Mouse (Mus musculus) B cell, adult 2 months (primary cell): ENCODE results near the gene Pjvk.
"Not testable (repeated sequence)": the region's sequence is repeated elsewhere in the genome, so short reads cannot be mapped to it uniquely, and the experiment has no call there.

ENCODE experiments used
- DNase-seq, 2 experiments: peaks; one replicate each; pipeline ENCODE4 v3.0.0; 2022

Gene Pjvk

DNA sequence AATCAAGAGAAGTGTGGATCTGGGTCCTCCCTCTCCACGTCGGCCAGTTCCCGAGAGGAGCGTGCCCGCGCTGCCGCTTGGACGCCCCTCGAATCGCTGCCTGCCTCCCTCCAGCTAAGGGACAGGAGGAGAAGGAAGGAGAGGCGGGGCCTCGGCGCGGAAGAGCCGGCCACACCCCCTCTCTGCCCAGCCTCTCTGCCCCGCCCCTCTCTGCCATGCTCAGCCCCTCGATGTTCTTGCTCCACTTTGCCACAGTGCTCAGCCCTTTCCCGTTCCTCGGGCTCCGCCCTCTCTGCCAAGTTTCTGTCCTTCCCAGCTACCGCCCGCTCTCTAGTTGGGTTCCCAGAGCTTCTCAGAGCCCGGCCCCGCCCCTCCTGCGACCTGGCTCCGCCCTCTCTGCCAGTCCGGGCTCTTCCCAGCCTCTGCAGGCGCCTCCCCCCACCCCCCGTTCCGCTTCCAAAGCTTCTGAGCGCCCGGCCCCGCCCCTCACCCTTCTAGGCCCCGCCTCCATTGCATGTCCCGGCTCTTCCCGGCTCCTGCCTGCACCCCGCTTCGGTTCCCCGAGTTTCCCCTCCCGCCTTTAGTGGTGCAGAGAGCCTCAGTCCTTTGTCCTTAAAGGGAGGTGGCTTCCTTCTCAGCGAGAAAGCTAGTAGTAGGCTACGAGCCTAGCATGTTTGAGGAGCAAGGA is at the start of gene Pjvk, which contains the start of gene Prkra:
TSS of gene Pjvk (plus strand) at position 594 of the 688 bp plus-strand sequence.
TSS of gene Prkra (minus strand) at position 133 of the 688 bp plus-strand sequence.
- peak; percentile 78 to 82 for DNase-seq

DNA sequence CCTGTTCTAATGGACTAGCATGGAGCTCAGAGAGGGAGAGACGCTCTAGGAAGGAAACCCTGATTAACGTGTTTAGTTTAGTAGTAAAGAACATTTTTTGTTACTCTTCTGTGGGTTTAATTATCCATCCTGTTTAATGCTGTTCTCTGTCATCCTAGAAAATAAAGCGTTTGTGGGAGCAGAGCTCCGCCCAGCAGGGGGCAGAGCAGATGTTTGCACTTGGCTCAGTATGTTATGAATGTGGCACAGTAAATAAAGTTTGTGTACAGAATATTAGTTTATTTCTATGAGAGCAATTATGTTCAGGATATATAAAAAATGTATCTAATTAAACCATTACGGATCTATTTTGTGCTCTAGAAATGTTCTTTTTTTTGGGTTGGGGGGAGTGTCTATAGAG is 49.1 kb upstream of the Pjvk start:
- DNase-seq = no peak

DNA sequence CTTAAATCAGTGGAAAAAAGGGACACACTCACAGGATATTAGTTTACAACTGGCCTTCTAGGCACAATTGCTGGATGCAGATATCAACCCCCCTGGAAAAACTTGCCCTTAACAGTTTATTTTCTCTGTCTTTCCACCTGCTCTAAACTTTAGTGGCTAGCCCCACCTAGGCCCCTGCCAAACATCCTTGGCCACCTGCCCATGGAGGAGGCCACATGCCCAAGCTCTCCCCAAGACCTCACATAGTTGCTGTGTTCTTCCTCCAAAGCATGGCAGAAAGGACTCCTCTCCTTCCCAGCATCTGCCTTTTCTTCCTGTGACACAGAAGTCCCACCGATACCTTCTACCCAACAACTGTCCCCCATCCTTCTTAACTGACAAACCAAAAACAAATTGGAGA is 46.0 kb upstream of the Pjvk start:
- no peak for DNase-seq

DNA sequence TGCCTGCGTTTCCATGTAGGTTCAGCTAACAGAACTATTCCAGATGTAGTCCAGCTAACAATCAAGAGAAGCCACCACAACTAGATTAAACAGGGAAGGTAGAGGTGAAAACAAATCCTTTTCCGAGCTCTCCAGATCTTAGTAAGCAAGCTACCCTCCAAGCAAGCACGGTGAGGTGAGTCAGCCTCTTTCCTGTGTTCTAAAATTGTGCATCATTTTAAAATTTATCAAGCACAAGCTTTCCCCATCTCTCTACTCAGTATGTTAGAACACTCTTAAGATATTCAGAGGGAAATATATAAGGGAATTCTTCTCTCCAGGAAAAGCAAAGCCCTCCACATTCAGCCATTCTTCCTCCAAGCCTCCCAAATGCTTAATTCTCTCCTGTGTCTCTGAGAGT is 41.6 kb upstream of the Pjvk start:
- DNase-seq = no peak

DNA sequence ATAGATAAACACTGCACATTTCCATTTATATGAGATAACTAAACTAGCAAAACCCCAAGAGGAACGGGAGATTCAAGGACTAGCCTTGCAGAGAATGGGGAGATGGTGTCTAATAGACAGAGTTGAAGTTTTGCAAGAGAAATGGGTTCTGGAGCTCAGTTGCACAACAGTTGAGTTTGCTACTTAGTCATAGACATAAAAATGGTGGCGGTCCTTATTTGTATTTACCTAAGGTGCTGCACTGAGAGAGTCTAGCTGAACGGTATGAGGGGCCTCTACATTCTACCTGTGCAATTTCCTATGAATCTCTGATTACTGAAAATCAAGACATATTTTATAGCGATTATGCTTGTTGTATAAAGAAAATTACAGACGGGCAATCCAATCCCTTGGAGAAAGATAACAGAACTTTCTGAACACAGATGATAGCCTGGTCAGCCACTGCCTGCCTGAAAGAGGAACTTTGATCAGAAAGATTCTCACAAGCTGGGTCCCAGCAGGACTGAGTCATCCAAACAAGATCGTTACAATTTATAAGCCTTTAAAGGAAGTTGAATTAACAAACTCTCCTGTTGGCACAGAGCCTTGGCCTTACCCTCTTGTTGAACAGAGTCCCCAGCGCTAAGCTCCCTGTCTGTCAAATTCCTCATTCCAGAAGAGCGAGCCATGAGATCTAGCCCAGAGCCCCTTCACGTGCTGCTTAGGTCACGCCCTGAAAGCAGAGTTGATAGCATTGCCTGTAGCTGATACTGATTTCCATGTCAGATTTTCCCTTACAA is 37.8 kb upstream of the Pjvk start:
- DNase-seq = no peak

DNA sequence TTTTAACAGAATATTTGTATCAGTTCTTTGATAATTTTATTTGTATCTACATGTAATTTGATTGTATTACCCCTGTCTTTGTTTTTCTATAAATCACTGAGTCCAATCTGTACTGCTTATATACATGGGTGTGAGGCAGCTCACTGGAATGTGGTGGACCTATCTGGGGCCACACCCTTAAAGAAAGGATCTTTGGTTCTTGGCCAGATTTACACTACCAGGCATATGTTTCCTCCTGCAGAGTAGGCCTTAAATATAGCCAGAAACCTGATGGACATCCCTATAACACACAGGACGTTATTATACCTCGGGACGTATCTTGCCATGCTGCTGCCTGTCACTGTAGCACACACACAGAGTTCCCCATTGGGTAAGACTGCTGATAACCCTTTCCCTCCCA is 36.3 kb upstream of the Pjvk start:
- DNase-seq = no peak

DNA sequence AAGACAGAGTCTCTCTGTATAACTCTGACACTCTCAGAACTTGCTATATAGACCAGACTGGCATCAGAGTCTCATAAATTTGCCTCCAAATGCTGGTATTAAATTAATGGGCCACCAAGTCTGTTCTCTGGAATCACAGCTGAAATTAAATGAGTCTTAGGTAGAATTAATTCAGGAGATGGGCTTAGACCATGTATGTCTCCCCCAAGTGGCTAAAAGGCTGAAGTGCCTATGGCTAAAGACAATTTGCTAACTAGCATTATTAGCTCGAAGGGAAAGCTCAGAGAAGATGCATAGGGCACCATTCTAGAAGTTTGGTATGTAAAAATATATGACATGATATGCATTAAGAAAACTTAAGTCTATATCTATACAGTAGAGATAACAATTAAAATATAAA is 30.2 kb upstream of the Pjvk start:
- peak; percentile 12 to 22 for DNase-seq

DNA sequence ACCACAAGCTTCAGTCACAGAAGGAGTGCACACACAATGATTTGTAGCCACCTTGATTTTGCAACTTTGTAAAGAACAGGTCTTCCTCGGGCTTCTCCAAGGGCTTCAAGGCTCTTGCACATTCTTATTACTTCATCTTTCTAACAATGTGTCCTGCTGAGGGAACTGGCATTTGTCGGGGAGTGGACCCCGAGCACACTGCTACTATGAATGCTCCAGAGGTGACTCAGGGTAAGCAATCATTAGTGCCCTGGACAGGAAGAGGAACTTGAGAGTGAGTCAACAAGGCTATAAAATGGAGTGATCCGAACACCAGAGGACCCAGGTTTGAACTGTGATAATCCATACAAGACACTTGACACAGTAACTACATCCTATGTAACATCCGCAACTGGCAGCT is 28.1 kb upstream of the Pjvk start:
- no peak for DNase-seq

DNA sequence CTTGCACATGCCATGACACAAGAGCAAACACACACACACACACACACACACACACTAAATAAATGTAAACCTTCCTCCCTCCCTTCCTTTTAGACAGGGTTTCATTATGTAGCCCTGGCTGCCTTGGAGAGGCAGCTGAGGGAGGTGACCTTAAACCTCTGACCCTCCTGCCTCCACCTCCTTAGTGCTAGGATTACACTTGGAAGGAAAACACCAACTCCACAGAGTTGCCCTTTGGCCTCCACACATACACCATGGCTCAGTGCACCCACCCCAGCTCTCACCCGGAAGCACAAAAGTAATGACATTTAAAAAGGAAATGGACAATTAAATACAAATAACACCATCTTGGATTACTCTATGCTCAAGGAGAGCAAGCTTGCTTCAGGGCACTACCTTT is 26.6 kb upstream of the Pjvk start:
- DNase-seq = no peak

DNA sequence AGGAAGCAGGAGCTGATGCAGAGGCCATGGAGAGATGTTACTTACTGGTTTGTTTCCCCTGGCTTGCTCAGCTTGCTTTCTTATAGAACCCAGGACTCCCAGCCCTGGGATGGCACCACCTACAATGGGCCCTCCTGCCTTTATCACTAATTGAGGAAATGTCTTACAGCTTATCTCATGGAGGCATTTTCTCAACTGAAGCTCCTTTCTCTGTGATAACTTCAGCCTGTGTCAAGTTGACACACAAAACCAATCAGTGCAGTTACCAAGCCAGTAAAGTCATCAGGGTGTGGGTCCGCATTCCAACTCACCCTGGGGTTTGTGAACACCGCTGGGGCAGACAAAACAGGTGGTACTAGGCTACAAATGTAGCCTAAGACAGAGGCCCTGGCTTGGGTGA is 26.0 kb upstream of the Pjvk start:
- not testable (repeated sequence) for DNase-seq

DNA sequence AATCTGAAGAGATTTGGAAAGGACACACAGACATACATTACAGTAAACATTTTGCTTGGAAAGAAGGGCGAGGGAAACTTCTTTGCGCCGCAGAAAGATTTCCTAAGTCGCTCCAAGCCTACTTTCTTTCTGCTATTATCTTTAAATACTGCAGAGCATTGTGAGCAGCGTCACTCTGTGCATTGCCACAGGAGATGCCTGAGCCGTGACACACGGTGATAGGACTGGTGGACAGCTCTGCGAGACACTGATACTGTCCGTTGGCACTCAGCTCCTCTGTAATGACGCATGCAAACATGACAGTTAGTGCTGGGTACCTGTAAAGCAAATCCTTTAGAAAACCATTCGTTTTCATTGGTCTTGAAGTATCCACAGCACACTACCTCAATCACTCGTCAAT is 18.0 kb upstream of the Pjvk start:
- no peak for DNase-seq

DNA sequence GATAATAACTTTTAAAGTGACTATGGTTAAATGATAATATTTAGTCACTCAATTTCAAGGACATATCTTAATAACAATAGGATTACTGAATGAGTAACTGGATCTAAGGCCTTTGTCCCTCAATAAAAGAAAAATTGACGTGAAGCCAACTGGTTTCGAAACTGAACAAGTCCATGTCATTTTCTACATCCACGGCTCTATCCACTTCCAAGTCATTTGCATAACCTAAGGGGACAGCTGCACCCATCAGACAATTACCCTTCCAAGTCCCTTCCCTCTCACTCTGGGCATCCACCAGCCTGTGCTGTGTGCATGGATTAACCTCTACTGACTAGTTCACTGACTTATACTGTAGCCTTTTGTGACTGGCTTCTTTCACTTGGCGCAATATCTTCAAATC is 16.7 kb upstream of the Pjvk start:
- no peak for DNase-seq

DNA sequence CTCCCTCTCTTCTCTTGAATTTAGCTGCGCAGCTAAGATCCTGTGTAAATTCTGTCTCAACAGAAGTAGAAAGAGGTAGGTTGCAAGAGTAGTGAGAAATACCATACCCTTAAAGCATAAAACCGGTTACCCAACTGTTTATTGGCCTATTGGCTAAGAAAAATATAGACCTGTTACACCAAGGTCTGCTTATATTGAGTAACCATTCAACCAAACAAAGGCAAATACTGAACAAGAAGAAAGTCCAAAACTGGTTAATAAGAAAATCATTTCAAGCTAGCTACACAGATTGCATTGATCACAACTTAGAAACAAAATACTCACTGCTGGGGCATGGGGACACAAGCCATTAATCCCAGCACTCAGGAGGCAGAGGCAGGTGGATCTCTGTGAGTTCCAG is 8.6 kb upstream of the Pjvk start:
- DNase-seq = no peak

DNA sequence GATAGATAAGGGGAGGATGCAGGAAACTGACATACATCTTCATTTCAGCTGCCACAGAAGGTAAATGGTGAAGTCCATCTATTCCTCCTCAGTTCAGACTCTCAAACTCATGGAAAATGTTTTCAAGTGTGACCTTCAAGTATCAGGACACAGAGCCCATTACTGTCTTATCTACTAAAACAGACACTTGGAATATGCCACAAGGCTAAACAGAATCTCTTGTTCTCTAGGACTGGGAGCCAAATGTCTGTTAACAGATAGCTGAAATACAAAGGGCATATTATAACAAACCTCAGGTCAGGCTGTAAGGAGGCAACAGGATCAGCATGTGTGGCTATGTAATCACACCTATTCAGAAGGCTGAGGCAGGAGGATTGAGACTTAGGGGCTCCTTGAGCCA is 4.5 kb upstream of the Pjvk start:
- DNase-seq = no peak

DNA sequence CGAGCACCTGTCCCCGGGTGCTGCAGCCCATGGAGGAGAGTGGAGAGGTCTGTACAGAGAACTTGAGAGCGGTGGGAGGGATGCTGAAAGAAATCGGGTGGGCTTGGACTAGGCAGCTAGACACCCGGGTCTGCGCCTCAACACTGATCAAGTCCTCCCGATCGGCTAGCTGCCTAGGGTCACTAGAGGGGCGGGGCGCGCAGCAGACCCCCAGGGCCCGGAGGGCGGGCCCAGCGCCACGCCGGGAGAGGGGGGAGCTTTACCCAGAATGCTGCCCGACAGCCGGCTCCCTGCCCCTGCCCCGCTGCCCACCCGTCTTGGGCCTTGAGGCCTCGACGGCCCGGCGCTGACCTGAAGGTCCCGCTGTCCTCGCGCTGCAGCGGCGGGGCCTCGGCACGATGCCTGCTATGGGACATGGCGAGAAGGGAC is 821 bp upstream of the Pjvk start:
- peak; percentile 11 to 15 for DNase-seq

DNA sequence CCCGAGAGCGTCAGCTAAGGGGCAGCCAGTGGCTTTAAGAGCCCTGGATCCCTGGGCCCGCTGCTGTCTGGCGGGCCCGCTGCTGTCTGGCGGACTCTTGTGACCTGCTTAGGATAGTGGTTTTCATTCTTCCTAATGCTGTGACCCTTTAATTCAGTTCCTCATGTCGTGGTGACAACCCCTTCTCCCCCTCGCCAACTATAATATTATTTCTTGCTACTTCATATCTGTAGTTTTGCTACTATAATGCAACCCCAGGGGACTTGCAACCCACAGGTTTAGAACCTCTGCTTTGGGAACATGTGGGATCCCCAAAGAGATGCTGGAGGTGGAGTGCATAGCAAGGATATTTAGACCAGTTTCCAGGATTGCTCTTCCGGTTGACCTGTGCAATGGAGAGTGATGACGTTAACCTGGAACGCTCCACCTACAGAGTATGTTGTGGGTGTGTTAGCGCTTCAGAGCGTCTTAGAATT is 428 bp downstream of the Pjvk start:
- DNase-seq = peak in 1 of 2 experiments; percentile 3

DNA sequence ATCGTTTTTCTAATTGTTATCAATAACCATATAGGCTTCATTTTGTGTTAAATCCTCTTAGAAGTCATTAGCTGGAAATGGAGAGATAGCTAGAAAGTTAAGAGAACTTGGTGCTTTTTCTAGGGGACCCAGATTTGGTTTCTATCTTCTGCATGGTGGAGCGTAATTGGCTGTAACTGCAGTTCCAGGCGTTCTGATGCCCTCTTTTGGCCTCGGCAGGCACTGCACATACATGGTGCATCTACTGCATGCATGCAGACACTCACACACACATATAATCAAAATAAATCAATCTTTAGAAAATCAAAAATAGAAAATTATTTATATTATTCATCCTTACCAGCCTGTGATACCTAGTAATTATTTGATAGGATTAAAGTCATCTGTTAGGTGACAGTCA is 4.8 kb downstream of the Pjvk start:
- no peak for DNase-seq

DNA sequence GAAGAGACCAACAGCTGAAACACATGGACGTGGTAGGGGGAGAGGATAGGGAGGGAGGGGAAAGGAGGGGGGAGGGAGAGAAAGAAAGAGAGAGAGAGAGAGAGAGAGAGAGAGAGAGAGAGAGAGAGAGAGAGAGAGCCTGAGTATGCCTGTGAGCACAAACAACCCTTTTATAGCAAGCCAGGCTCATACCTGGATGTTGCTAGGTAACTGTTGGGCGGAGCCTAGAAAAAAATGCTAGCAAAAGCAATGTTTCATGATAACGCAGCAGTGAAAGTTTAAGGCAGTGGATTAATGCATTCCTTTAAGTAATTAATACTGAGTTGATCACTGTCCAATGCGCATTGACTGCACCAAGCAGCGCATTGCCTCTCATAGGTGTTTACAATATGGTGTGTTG is 6.4 kb downstream of the Pjvk start:
- no peak for DNase-seq

DNA sequence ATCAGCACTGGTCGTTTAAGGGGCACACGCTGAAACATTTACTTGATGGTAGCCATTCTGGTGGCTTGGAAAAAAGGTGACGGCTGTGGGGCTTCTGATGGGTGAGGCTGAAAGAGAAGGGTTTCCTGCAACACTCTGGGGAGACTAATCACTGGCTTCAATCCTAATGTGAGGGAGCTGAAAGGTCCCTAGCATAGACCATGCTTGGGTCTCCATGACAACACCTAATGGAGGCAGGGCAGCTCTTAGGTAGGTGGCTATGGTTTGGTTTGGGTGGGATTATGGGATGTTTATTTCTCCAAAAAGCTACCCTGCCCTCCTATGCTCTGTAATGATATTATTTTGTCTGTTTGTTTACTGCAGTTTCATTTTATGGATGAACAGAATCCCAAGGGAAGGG is 7.2 kb downstream of the Pjvk start:
- no peak for DNase-seq

DNA sequence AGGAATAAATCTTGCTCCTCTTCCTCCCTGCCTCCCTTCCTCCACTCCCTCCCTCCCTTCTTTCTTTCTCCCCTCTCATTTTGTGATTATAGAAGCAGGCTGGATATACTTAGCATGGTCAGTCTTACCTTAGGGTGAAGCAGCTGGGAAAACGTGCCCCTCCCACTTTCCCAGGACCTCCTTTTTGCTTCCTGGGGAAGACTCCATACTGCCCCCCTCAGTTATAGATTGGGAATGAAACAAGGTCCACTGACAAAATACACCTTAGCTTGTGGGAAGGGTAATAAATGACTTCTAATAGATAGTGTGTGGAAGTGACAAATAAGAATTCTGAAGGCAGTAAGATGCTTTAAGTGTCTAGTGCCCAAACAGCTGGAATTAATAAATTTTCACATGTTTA is 7.7 kb downstream of the Pjvk start:
- no peak for DNase-seq

DNA sequence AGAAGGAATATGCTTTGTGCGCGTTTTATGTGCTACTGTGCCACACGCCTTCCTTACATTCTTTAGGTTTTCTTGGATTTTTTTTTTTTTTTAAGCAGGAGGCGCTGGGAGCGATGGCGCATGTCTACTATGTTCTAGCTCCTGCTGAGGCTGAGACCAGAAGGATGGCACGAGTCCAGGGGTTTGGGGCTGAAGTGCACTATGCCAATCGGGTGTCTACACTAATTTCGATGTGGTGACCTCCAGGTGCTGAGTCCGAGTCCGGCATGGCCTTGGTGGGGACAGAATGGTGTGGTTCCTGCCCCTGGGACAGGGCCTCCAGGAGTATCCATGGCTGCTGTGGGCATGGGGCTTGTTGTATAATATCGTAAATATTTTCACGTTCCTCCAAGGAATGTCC is 10.3 kb downstream of the Pjvk start:
- DNase-seq = no peak

DNA sequence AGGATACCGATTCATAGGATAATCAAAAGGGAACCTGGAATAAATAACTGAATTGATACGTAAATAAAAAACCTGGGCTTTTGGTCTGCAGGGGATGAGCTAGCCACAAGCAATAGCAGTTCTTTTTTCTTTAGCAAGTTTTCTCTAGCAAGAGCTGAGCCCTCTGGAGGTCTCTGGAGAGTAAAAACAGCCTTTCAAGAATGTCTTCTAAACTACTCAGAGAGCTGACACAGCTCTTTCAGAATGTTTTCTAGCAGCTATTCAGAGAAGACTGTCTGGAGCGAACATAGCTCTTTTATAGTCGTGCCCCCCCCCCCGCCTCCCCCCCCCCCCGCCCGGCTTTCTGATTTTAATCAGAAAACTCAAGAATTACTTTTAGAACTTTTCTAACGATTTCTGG is 11.1 kb downstream of the Pjvk start:
- no peak for DNase-seq

DNA sequence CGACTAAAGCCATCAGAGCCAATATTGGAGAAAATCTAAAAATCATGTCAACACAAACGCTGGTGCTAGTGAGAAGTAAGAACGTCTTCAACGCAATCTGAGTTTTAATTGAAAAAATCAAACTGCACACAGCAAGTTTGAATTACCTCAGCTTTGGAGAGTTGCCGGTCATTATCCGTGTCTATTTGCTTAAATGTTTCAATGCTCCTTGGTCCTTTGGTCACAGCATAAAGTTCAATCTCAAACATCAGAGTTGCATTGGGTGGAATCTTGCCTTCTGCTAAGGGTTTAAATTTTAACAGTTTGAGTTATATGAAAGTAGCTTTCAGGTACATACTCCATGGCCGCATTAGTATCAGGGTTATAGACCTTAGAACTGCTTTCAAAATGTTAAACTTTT is 17.3 kb downstream of the Pjvk start:
- DNase-seq = no peak

DNA sequence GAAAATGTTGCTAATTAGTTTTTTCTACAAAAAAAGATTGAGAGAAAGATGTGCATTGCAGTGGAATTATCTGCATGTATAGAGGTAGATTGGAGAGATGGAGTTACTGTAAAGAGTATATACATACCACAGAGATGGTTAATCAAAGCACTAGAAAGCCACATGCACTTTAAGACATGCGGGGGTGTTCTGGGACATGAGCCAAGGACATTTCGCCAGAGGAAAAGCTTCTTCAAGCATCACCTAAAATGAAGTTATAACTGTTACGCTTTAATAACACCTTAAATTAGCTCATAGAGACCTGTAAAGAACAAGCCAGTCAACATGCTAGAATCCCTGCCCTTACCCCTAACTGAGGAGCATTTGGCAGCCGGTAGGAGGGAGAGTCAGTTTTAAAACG is 18.9 kb downstream of the Pjvk start:
- DNase-seq = no peak

DNA sequence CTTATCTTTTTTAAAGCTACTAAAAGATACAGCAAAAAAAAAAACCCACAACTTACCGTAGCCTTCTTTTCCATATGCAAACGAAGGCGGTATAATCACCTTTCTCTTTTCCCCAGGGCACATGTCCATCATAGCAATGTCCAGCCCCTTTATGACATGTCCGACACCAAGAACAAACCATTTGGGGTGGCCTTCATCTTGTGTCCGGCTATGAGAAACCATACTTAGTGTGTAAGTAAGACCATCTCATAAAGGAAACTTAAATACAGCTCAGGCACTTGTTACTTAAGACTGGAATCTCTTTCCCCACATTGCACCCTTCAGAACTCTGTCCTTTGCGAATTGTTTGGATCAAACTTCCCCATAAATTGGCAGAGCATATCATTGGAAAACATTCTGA is 23.4 kb downstream of the Pjvk start:
- no peak for DNase-seq
